Mouse (Mus musculus) kidney, embryonic 16.5 days (tissue): ENCODE results near the gene Neto2. TPM values are rescaled to one million over a fixed set of nuclear protein-coding genes. Genes with fewer than 3 reads are reported as not detected.

Experiments
- ATAC-seq: fragments of 200-750 bp; cut with Nextera tagmentation; 2 replicates; pipeline ENCODE4 v1.8.0; 2017; ENCODE audit warnings: moderate TSS enrichment; ENCODE audit not compliant: low FRiP score, low TSS enrichment
- H3K27ac ChIP-seq: fragments of 300-500 bp; sonication (generic); 2 replicates; pipeline ENCODE4 v1.5.1; 2014; ENCODE audit warnings: low read length
- H3K27me3 ChIP-seq: fragments of 300-500 bp; sonication (generic); 2 replicates; pipeline ENCODE4 v1.6.1; 2014; ENCODE audit warnings: low read length, control low read depth, mixed read lengths; ENCODE audit not compliant: insufficient read depth
- H3K36me3 ChIP-seq: fragments of 300-500 bp; sonication (generic); 2 replicates; pipeline ENCODE4 v1.6.1; 2014; ENCODE audit warnings: low read length, control low read depth, mixed read lengths; ENCODE audit not compliant: insufficient read depth
- H3K4me1 ChIP-seq: fragments of 300-500 bp; sonication (generic); 2 replicates; pipeline ENCODE4 v1.6.1; 2014; ENCODE audit warnings: low read length, control low read depth, mixed read lengths; ENCODE audit not compliant: insufficient read depth
- H3K4me2 ChIP-seq: fragments of 300-500 bp; sonication (generic); replicated peaks from 2 replicates; pipeline ENCODE4 v1.6.1; 2014; ENCODE audit warnings: low read depth, low read length
- H3K4me3 ChIP-seq: fragments of 300-500 bp; sonication (generic); 2 replicates; pipeline ENCODE4 v1.5.1; 2014; ENCODE audit warnings: mild to moderate bottlenecking, low read length
- H3K9ac ChIP-seq: fragments of 300-500 bp; sonication (generic); replicated peaks from 2 replicates; pipeline ENCODE4 v1.6.1; 2014; ENCODE audit warnings: low read length
- H3K9me3 ChIP-seq: fragments of 300-500 bp; sonication (generic); 2 replicates; pipeline ENCODE4 v1.6.1; 2016; ENCODE audit warnings: low read length, control low read depth
- WGBS: fragments of 180-500 bp; shearing (Covaris S2); extraction: QIAGEN DNeasy Blood & Tissue Kit; methylation state at CpG from one replicate; pipeline ENCODE4 v1.1.7; 2014; 5-methylcytosine and 5-hydroxymethylcytosine counted together
- polyA plus RNA-seq: library from polyadenylated mRNA; unstranded; fragments of >200 nt; fragmentation: Nextera tagmentation; extraction: Ambion mirVana; gene quantifications from 2 replicates; pipeline ENCODE4 v1.2.1, GENCODE M21; 2015

The Neto2 gene
- 15.7 and 16.0 TPM in 2 replicates for polyA plus RNA-seq

GRCm38 (mm10) chr8:85700751-85701351 is at the start of gene Neto2:
TSS of gene Neto2 (minus strand) at chr8:85700924.
- peak; percentile 94 for ATAC-seq
- peaks cover 8% of the 10 kb centered on the region for H3K27me3 ChIP-seq
- peak within 1 kb of the TSS; percentile 81 for H3K27ac ChIP-seq
- peak within 1 kb of the TSS; percentile 96 for H3K4me2 ChIP-seq
- peak within 1 kb of the TSS; percentile 80 for H3K4me3 ChIP-seq
- 5% methylated on average over 53 of the region's 65 CpGs for whole genome bisulfite sequencing
- H3K9ac ChIP-seq: peak within 1 kb of the TSS; percentile 91
- peaks cover 4% of the 10 kb centered on the region; the same call in 1 of the 2 replicates for H3K4me1 ChIP-seq
- H3K36me3 ChIP-seq: no peaks in the 10 kb centered on the region
- no peaks in the 10 kb centered on the region for H3K9me3 ChIP-seq

- Histone ChIP-seq H3K27me3 (no peaks in the 10 kb centered on the region), H3K36me3 (peaks cover 7% of the 10 kb centered on the region; the same call in 1 of the 2 replicates), H3K9ac (no peak overlapping the region), H3K4me2 (no peak overlapping the region), H3K4me1 (no peaks in the 10 kb centered on the region), H3K9me3 (no peaks in the 10 kb centered on the region), H3K4me3 (no peak overlapping the region), H3K27ac (no peak overlapping the region)
- no peak for ATAC-seq
- WGBS: 93% methylated on average over 2 of the region's 2 CpGs
Measured at GRCm38 (mm10) chr8:85745053-85745452, 44.3 kb upstream of the Neto2 start.

- H3K4me2 ChIP-seq: no peak overlapping the region
- H3K9ac ChIP-seq: no peak overlapping the region
- no peaks in the 10 kb centered on the region for H3K9me3 ChIP-seq
- H3K4me1 ChIP-seq: no peaks in the 10 kb centered on the region
- 93% methylated on average over 3 of the region's 3 CpGs for WGBS
- peaks cover 5% of the 10 kb centered on the region; the same call in 1 of the 2 replicates for H3K36me3 ChIP-seq
- H3K4me3 ChIP-seq: no peak overlapping the region
- no peak overlapping the region for H3K27ac ChIP-seq
- no peak for ATAC-seq
- H3K27me3 ChIP-seq: no peaks in the 10 kb centered on the region
Measured at GRCm38 (mm10) chr8:85730545-85730944, 29.8 kb upstream of the Neto2 start.

- H3K4me1 ChIP-seq: no peaks in the 10 kb centered on the region
- no peaks in the 10 kb centered on the region for H3K9me3 ChIP-seq
- no peak overlapping the region for H3K4me3 ChIP-seq
- H3K9ac ChIP-seq: no peak overlapping the region
- no peaks in the 10 kb centered on the region for H3K27me3 ChIP-seq
- no peak for ATAC-seq
- WGBS: 81% methylated on average over 5 of the region's 5 CpGs
- no peak overlapping the region for H3K27ac ChIP-seq
- peaks cover 4% of the 10 kb centered on the region; the same call in 1 of the 2 replicates for H3K36me3 ChIP-seq
- no peak overlapping the region for H3K4me2 ChIP-seq
Measured at GRCm38 (mm10) chr8:85717271-85717670, 16.5 kb upstream of the Neto2 start.

GRCm38 (mm10) chr8:85716696-85717095 is 16.0 kb upstream of the Neto2 start:
- Histone ChIP-seq H3K4me2 (no peak overlapping the region), H3K9me3 (no peaks in the 10 kb centered on the region), H3K27me3 (no peaks in the 10 kb centered on the region), H3K4me1 (no peaks in the 10 kb centered on the region), H3K9ac (no peak overlapping the region), H3K27ac (no peak overlapping the region), H3K4me3 (no peak overlapping the region), H3K36me3 (peaks cover 4% of the 10 kb centered on the region; the same call in 1 of the 2 replicates)
- ATAC-seq: no peak
- 86% methylated on average over 4 of the region's 4 CpGs for WGBS

GRCm38 (mm10) chr8:85706988-85707387 is 6.3 kb upstream of the Neto2 start:
- H3K27me3 ChIP-seq: peaks cover 4% of the 10 kb centered on the region
- no peak overlapping the region for H3K4me3 ChIP-seq
- H3K4me1 ChIP-seq: no peaks in the 10 kb centered on the region
- no peaks in the 10 kb centered on the region for H3K36me3 ChIP-seq
- no peak overlapping the region for H3K9ac ChIP-seq
- H3K4me2 ChIP-seq: no peak overlapping the region
- no peak overlapping the region for H3K27ac ChIP-seq
- WGBS: 69% methylated on average over 2 of the region's 2 CpGs
- no peaks in the 10 kb centered on the region for H3K9me3 ChIP-seq
- ATAC-seq: no peak

GRCm38 (mm10) chr8:85700101-85700750 is 498 bp downstream of the Neto2 start:
- H3K4me2 ChIP-seq: peak overlapping the region; percentile 96
- H3K27ac ChIP-seq: peak overlapping the region; percentile 81
- peak overlapping the region; percentile 91 for H3K9ac ChIP-seq
- no peaks in the 10 kb centered on the region for H3K9me3 ChIP-seq
- ATAC-seq: peak; percentile 97
- H3K4me3 ChIP-seq: peak overlapping the region; percentile 80
- peaks cover 5% of the 10 kb centered on the region for H3K27me3 ChIP-seq
- WGBS: under 1% methylated on average over 56 of the region's 84 CpGs
- peaks cover 4% of the 10 kb centered on the region; the same call in 1 of the 2 replicates for H3K4me1 ChIP-seq
- H3K36me3 ChIP-seq: no peaks in the 10 kb centered on the region

GRCm38 (mm10) chr8:85699051-85699450 is 1.7 kb downstream of the Neto2 start:
- H3K9ac ChIP-seq: no peak overlapping the region
- H3K36me3 ChIP-seq: no peaks in the 10 kb centered on the region
- H3K27ac ChIP-seq: no peak overlapping the region
- H3K27me3 ChIP-seq: peaks cover 5% of the 10 kb centered on the region
- under 1% methylated on average over 6 of the region's 6 CpGs for WGBS
- peaks cover 4% of the 10 kb centered on the region; the same call in 1 of the 2 replicates for H3K4me1 ChIP-seq
- peak overlapping the region; percentile 34 for H3K4me3 ChIP-seq
- peak; percentile 28; the same call in 1 of the 2 replicates for ATAC-seq
- H3K4me2 ChIP-seq: peak overlapping the region; percentile 45
- H3K9me3 ChIP-seq: no peaks in the 10 kb centered on the region

- no peak overlapping the region for H3K4me2 ChIP-seq
- no peak for ATAC-seq
- no peaks in the 10 kb centered on the region for H3K36me3 ChIP-seq
- no peaks in the 10 kb centered on the region for H3K27me3 ChIP-seq
- H3K4me3 ChIP-seq: no peak overlapping the region
- no peaks in the 10 kb centered on the region for H3K9me3 ChIP-seq
- no peaks in the 10 kb centered on the region for H3K4me1 ChIP-seq
- H3K27ac ChIP-seq: no peak overlapping the region
- no peak overlapping the region for H3K9ac ChIP-seq
Measured at GRCm38 (mm10) chr8:85665146-85665545, 35.6 kb downstream of the Neto2 start.

GRCm38 (mm10) chr8:85661995-85662394 is 38.7 kb downstream of the Neto2 start:
- 59% methylated on average over 5 of the region's 5 CpGs for WGBS
- no peaks in the 10 kb centered on the region for H3K36me3 ChIP-seq
- no peak overlapping the region for H3K4me3 ChIP-seq
- H3K27me3 ChIP-seq: no peaks in the 10 kb centered on the region
- no peak overlapping the region for H3K9ac ChIP-seq
- no peaks in the 10 kb centered on the region for H3K9me3 ChIP-seq
- no peak overlapping the region for H3K4me2 ChIP-seq
- ATAC-seq: no peak
- H3K4me1 ChIP-seq: no peaks in the 10 kb centered on the region
- H3K27ac ChIP-seq: no peak overlapping the region
